Comparison of ENCODE assay signal across 18 mouse cellular contexts in genomic region chr16:96282566-96282965, GRCm38 (mm10). TPM values are rescaled to one million over a fixed set of nuclear protein-coding genes. Genes with fewer than 3 reads are reported as not detected.
"Had no signal": no experiment of that assay in that cellular context is flagged by ENCODE, and none has a peak within 500 bp of the region (broad histone marks: within the 10 kb centered on the region; RNA-seq: fewer than 3 reads in every experiment).

No protein-coding gene starts in this region.

- H3K9me3 ChIP-seq: lung, embryonic 15.5 days; megakaryocyte, embryonic 14.5 days; midbrain, embryonic 13.5 days; midbrain, embryonic 15.5 days; neural tube, embryonic 12.5 days; stomach, embryonic 15.5 days had no signal

- H3K27ac ChIP-seq: liver, embryonic 14.5 days; lung, embryonic 15.5 days; macrophage; midbrain, embryonic 13.5 days; midbrain, embryonic 15.5 days; neural tube, embryonic 12.5 days; stomach, embryonic 15.5 days had no signal

- H3K9ac ChIP-seq: liver, embryonic 14.5 days; lung, embryonic 15.5 days; midbrain, embryonic 13.5 days; midbrain, embryonic 15.5 days; neural tube, embryonic 12.5 days; stomach, embryonic 15.5 days had no signal

- DNase-seq: lung, adult 2 months; lung, postnatal 14 days; lung, postnatal 36 days; right cerebral cortex, postnatal 14 days; thymus, adult 18-20 months; thymus, postnatal 14 days; thymus, postnatal 36 days had no signal

- H3K4me2 ChIP-seq: lung, embryonic 15.5 days; midbrain, embryonic 11.5 days; midbrain, embryonic 13.5 days; neural tube, embryonic 12.5 days; stomach, embryonic 15.5 days had no signal

- H3K4me3 ChIP-seq: lung, embryonic 15.5 days; megakaryocyte, embryonic 14.5 days; midbrain, embryonic 13.5 days; midbrain, embryonic 15.5 days; neural tube, embryonic 12.5 days; stomach, embryonic 15.5 days had no signal

- ATAC-seq: lung, postnatal 0 days; midbrain, embryonic 13.5 days; midbrain, embryonic 15.5 days had no signal

- H3K36me3 ChIP-seq: lung, embryonic 15.5 days; midbrain, embryonic 13.5 days; midbrain, embryonic 15.5 days; neural tube, embryonic 12.5 days; stomach, embryonic 15.5 days had no signal

RNA-seq across cellular contexts. Expression of gene B3galt5, which starts 47.0 kb away (rescaled TPM):
- total RNA-seq: monocyte, adult 5-6 weeks had no signal
- polyA plus RNA-seq: lung, adult 2 months; macrophage had no signal
